In genomic region chr12:29854151-29854585, GRCm38 (mm10) we compare ENCODE assay signal across 23 mouse cellular contexts.
DNase-seq lines count a peak whose midpoint lies in the region; ATAC-seq and TF ChIP-seq lines count a peak whose summit lies in the region.
"Had no signal": no experiment of that assay in that cellular context is flagged by ENCODE, and none has a peak within 500 bp of the region (broad histone marks: within the 10 kb centered on the region; RNA-seq: fewer than 3 reads in every experiment).

No protein-coding gene starts in this region.

- DNase-seq in heart, adult 11 months, result peak; percentile 60
- no peak for DNase-seq in heart, adult 9 months (ENCODE audit: low spot score in 2 of 2)
- DNase-seq in left cerebral cortex, adult 2 months (ENCODE audit: extremely low spot score in 1 of 2, low spot score in 2 of 2), result no peak
- DNase-seq in left cerebral cortex, postnatal 10 days (ENCODE audit: extremely low spot score in 1 of 2, low spot score in 2 of 2), result no peak
- peak; percentile 10 for DNase-seq in NIH3T3 (ENCODE audit: low read depth)
- DNase-seq in embryonic facial prominence, embryonic 14.5 days (ENCODE audit: low spot score), result peak; percentile 65
- DNase-seq in thymus, postnatal 4 days, result no peak
- DNase-seq: adrenal gland, postnatal 36 days; B cell, adult 2 months; cerebellum, adult 8-10 months; gastrocnemius, postnatal 36 days; kidney, adult 9 months; kidney, postnatal 25 days; thymus, adult 18-20 months had no signal

- 0 out of 2 replicates have a peak overlapping the region, but pooled peaks have one; percentile 16 for H3K27ac ChIP-seq in left cerebral cortex, adult 2 months
- no peak overlapping the region for H3K27ac ChIP-seq in embryonic facial prominence, embryonic 14.5 days (replicated peaks; ENCODE audit: low read depth, low read length)
- H3K27ac ChIP-seq: embryonic facial prominence, embryonic 12.5 days; heart, embryonic 13.5 days; intestine, embryonic 15.5 days; limb, embryonic 12.5 days; liver, embryonic 12.5 days; lung, embryonic 15.5 days; midbrain, embryonic 13.5 days; stomach, embryonic 15.5 days had no signal

- WGBS in embryonic facial prominence, embryonic 14.5 days, result 77% methylated on average over 9 of the region's 9 CpGs

- no peaks in the 10 kb centered on the region for H3K27me3 ChIP-seq in embryonic facial prominence, embryonic 14.5 days (replicated peaks; ENCODE audit: control insufficient read depth, insufficient read depth, low read length)
- H3K27me3 ChIP-seq: embryonic facial prominence, embryonic 12.5 days; intestine, embryonic 15.5 days; limb, embryonic 12.5 days; liver, embryonic 12.5 days; lung, embryonic 15.5 days; midbrain, embryonic 13.5 days; stomach, embryonic 15.5 days had no signal

- H3K4me3 ChIP-seq in left cerebral cortex, adult 2 months, result no peak overlapping the region
- H3K4me3 ChIP-seq in embryonic facial prominence, embryonic 14.5 days (ENCODE audit: low read depth, low read length), result no peak overlapping the region
- H3K4me3 ChIP-seq: embryonic facial prominence, embryonic 12.5 days; heart, embryonic 13.5 days; intestine, embryonic 15.5 days; limb, embryonic 12.5 days; liver, embryonic 12.5 days; lung, embryonic 15.5 days; midbrain, embryonic 13.5 days; stomach, embryonic 15.5 days had no signal

- no peak overlapping the region for H3K9ac ChIP-seq in embryonic facial prominence, embryonic 14.5 days (ENCODE audit: low read depth, low read length)
- H3K9ac ChIP-seq: embryonic facial prominence, embryonic 12.5 days; heart, embryonic 13.5 days; intestine, embryonic 15.5 days; limb, embryonic 12.5 days; liver, embryonic 12.5 days; lung, embryonic 15.5 days; midbrain, embryonic 13.5 days; stomach, embryonic 15.5 days had no signal

- H3K9me3 ChIP-seq in embryonic facial prominence, embryonic 14.5 days (ENCODE audit: control insufficient read depth, low read length), result no peaks in the 10 kb centered on the region
- H3K9me3 ChIP-seq: embryonic facial prominence, embryonic 12.5 days; heart, embryonic 13.5 days; intestine, embryonic 15.5 days; limb, embryonic 12.5 days; liver, embryonic 12.5 days; lung, embryonic 15.5 days; midbrain, embryonic 13.5 days; stomach, embryonic 15.5 days had no signal

- H3K4me2 ChIP-seq in embryonic facial prominence, embryonic 14.5 days (ENCODE audit: low read depth, low read length), result no peak overlapping the region
- H3K4me2 ChIP-seq: embryonic facial prominence, embryonic 12.5 days; heart, embryonic 13.5 days; intestine, embryonic 15.5 days; limb, embryonic 12.5 days; liver, embryonic 12.5 days; lung, embryonic 15.5 days; midbrain, embryonic 13.5 days; stomach, embryonic 15.5 days had no signal

- intact Hi-C loops in left cerebral cortex, adult 2 months (cut with DNase I), result no loop called here
- intact Hi-C loops in left cerebral cortex, postnatal 10 days (cut with DNase I), result no loop called here

- ATAC-seq in embryonic facial prominence, embryonic 14.5 days (ENCODE audit: low read depth), result 0 out of 2 replicates have a peak, but pooled peaks have one; percentile 41
- no peak for ATAC-seq in granulocyte monocyte progenitor cell, adult 5-6 weeks (replicated peaks; ENCODE audit: poor library complexity, severe bottlenecking)
- ATAC-seq: intestine, embryonic 15.5 days; liver, embryonic 12.5 days; midbrain, embryonic 13.5 days had no signal

- H3K4me1 ChIP-seq in embryonic facial prominence, embryonic 14.5 days (ENCODE audit: control insufficient read depth, insufficient read depth, low read length), result peaks cover 4% of the 10 kb centered on the region; the same call in 1 of the 2 replicates
- H3K4me1 ChIP-seq: embryonic facial prominence, embryonic 12.5 days; heart, embryonic 13.5 days; intestine, embryonic 15.5 days; limb, embryonic 12.5 days; liver, embryonic 12.5 days; lung, embryonic 15.5 days; midbrain, embryonic 13.5 days; stomach, embryonic 15.5 days had no signal

- TF ChIP-seq CTCF in left cerebral cortex, adult 2 months (IDR thresholded peaks at IDR 0.05), result no peak

- H3K36me3 ChIP-seq in embryonic facial prominence, embryonic 14.5 days (ENCODE audit: control insufficient read depth, insufficient read depth, low read length), result no peaks in the 10 kb centered on the region
- H3K36me3 ChIP-seq: embryonic facial prominence, embryonic 12.5 days; heart, embryonic 13.5 days; intestine, embryonic 15.5 days; limb, embryonic 12.5 days; liver, embryonic 12.5 days; lung, embryonic 15.5 days; stomach, embryonic 15.5 days had no signal

Comparison
In these comparisons a context has a peak if more than half of its experiments do, and no peak if none do; other contexts are left out.
1. DNase-seq: peak in heart, adult 11 months (single experiment), NIH3T3 (single experiment) and embryonic facial prominence, embryonic 14.5 days (single experiment); none in heart, adult 9 months (0 of 2), left cerebral cortex, adult 2 months (0 of 2), left cerebral cortex, postnatal 10 days (0 of 2) and thymus, postnatal 4 days (single experiment).